In genomic region chr7:141465388-141466044, GRCm38 (mm10) we compare ENCODE assay signal across 9 mouse cellular contexts. TPM values are rescaled to one million over a fixed set of nuclear protein-coding genes. Genes with fewer than 3 reads are reported as not detected.
A peak's percentile ranks its signal among the peaks of the same experiment; 100 is the strongest.
DNase-seq lines count a peak whose midpoint lies in the region; ATAC-seq and TF ChIP-seq lines count a peak whose summit lies in the region.
"Had no signal": no experiment of that assay in that cellular context is flagged by ENCODE, and none has a peak within 500 bp of the region (broad histone marks: within the 10 kb centered on the region; RNA-seq: fewer than 3 reads in every experiment).

No protein-coding gene starts in this region.

- H3K36me3 ChIP-seq in liver, adult 2 months (ENCODE audit: control insufficient read depth, insufficient read depth, low read length), result peaks cover under 1% of the 10 kb centered on the region; the same call in 1 of the 2 replicates
- H3K36me3 ChIP-seq in heart, embryonic 14.5 days (ENCODE audit: control insufficient read depth, insufficient read depth, low read length), result peaks cover 13% of the 10 kb centered on the region
- H3K36me3 ChIP-seq in neural tube, embryonic 12.5 days, result peaks cover 14% of the 10 kb centered on the region

- peaks cover 18% of the 10 kb centered on the region for H3K4me1 ChIP-seq in liver, adult 2 months (ENCODE audit: control insufficient read depth, insufficient read depth, low read length)
- peaks cover 41 to 61% of the 10 kb centered on the region in 2 experiments for H3K4me1 ChIP-seq in heart, embryonic 14.5 days (ENCODE audit: control insufficient read depth in 2 of 2, insufficient read depth in 2 of 2, low read length in 2 of 2)
- H3K4me1 ChIP-seq in neural tube, embryonic 12.5 days, result peaks cover 37% of the 10 kb centered on the region

- no peak for TF ChIP-seq POLR2A in liver, adult 2 months (IDR thresholded peaks at IDR 0.05; ENCODE audit: extremely low read depth, insufficient read depth, low read length)

- H3K4me3 ChIP-seq in liver, adult 2 months (ENCODE audit: insufficient read depth, low read depth, low read length), result no peak overlapping the region
- peak overlapping the region in 1 of 2 experiments; percentile 25; a peak in 1 of 4 replicates for H3K4me3 ChIP-seq in heart, embryonic 14.5 days (ENCODE audit: control insufficient read depth in 1 of 2, insufficient read depth in 1 of 2, low read depth in 1 of 2, low read length in 2 of 2)
- H3K4me3 ChIP-seq in neural tube, embryonic 12.5 days, result no peak overlapping the region

- 57% methylated on average over 10 of the region's 10 CpGs for WGBS in liver, adult 2 months
- WGBS in heart, embryonic 14.5 days, result 60% methylated on average over 7 of the region's 10 CpGs
- 47% methylated on average over 7 of the region's 10 CpGs for WGBS in neural tube, embryonic 12.5 days

- H3K27ac ChIP-seq in liver, adult 2 months (replicated peaks; ENCODE audit: insufficient read depth, low read depth, low read length), result no peak overlapping the region
- peak overlapping the region; percentile 10 to 33; a peak in 2 of 4 replicates for H3K27ac ChIP-seq in heart, embryonic 14.5 days (replicated peaks in 1 of 2; ENCODE audit: control insufficient read depth in 1 of 2, insufficient read depth in 1 of 2, low read depth in 2 of 2, low read length in 2 of 2)
- no peak overlapping the region for H3K27ac ChIP-seq in neural tube, embryonic 12.5 days
- H3K27ac ChIP-seq: liver, embryonic 13.5 days had no signal

- no peaks in the 10 kb centered on the region for H3K27me3 ChIP-seq in liver, adult 2 months (ENCODE audit: control insufficient read depth, insufficient read depth, low read length)
- peaks cover 30% of the 10 kb centered on the region for H3K27me3 ChIP-seq in heart, embryonic 14.5 days (ENCODE audit: control insufficient read depth, insufficient read depth, low read length)
- peaks cover 64% of the 10 kb centered on the region for H3K27me3 ChIP-seq in neural tube, embryonic 12.5 days (replicated peaks)

- H3K9ac ChIP-seq in liver, adult 2 months (ENCODE audit: low read depth, low read length), result peak overlapping the region; percentile 13; the same call in 1 of the 2 replicates
- peak overlapping the region; percentile 65; the same call in 1 of the 2 replicates for H3K9ac ChIP-seq in heart, embryonic 14.5 days (ENCODE audit: low read length)
- H3K9ac ChIP-seq in neural tube, embryonic 12.5 days, result peak overlapping the region; percentile 29; the same call in 1 of the 2 replicates

- DNase-seq in adrenal gland, adult 8-10 months, result peak; percentile 28
- DNase-seq in adrenal gland, postnatal 14 days, result no peak
- DNase-seq in liver, adult 2 months (ENCODE audit: extremely low read depth, low read depth, low spot score), result no peak
- DNase-seq in liver, result no peak
- no peak for DNase-seq in left cerebral cortex, adult 9 months (ENCODE audit: low spot score in 2 of 2)
- DNase-seq in urinary bladder, postnatal 14 days (ENCODE audit: low spot score), result no peak
- DNase-seq: liver, embryonic 13.5 days had no signal

- peak overlapping the region; percentile 64 for H3K4me2 ChIP-seq in heart, embryonic 14.5 days (ENCODE audit: low read length)
- peak overlapping the region; percentile 38 for H3K4me2 ChIP-seq in neural tube, embryonic 12.5 days (replicated peaks)

- TF ChIP-seq CTCF in liver, adult 2 months (IDR thresholded peaks at IDR 0.05; ENCODE audit: low read depth, low read length), result no peak

- H3K79me2 ChIP-seq in liver, adult 2 months (ENCODE audit: control insufficient read depth, insufficient read depth, low read length), result 0 out of 2 replicates have a peak, but pooled peaks cover 6% of the 10 kb centered on the region

- no peaks in the 10 kb centered on the region for H3K9me3 ChIP-seq in heart, embryonic 14.5 days (ENCODE audit: control insufficient read depth, low read length)
- H3K9me3 ChIP-seq in neural tube, embryonic 12.5 days, result no peaks in the 10 kb centered on the region
- H3K9me3 ChIP-seq: liver, embryonic 13.5 days had no signal

- no peak for ATAC-seq in heart, embryonic 14.5 days (ENCODE audit: insufficient number of reproducible peaks, insufficient read depth, low FRiP score, low read depth)
- ATAC-seq in neural tube, embryonic 12.5 days (ENCODE audit: low FRiP score, low read depth), result no peak

RNA-seq across cellular contexts. Expression of gene Cd151, which starts 1.7 kb away (rescaled TPM):
- total RNA-seq in adrenal gland, adult 8-10 months (2022), result 100 to 1,000 TPM; 323 to 455 (median 409) TPM
- total RNA-seq in adrenal gland, postnatal 14 days (2021), result 199 and 204 TPM in 2 replicates
- total RNA-seq in liver, adult 2 months (2014; rRNA removed), result 51.9 and 52.7 TPM in 2 replicates
- polyA plus RNA-seq in liver, adult 2 months (2012; rRNA removed), result 92.8 and 103 TPM in 2 replicates
- polyA plus RNA-seq in heart, embryonic 14.5 days (2014; fragmentation: Nextera tagmentation; extraction: Ambion mirVana), result 77.5 and 115 TPM in 2 replicates
- 20.6 and 22.7 TPM in 2 replicates for polyA plus RNA-seq in neural tube, embryonic 12.5 days (2016; fragmentation: Nextera tagmentation; extraction: Ambion mirVana)

RNA-seq across cellular contexts. Expression of gene Cracr2b, which starts 4.6 kb away (rescaled TPM):
- total RNA-seq in adrenal gland, adult 8-10 months (2022), result 10 to 100 TPM; 11.7 to 21.1 (median 18.7) TPM
- total RNA-seq in adrenal gland, postnatal 14 days (2021), result 14.2 and 23.2 TPM in 2 replicates
- total RNA-seq in liver, adult 2 months (2014; rRNA removed), result 3.7 and 4.3 TPM in 2 replicates
- polyA plus RNA-seq in liver, adult 2 months (2012; rRNA removed), result 4.7 and 8.7 TPM in 2 replicates
- polyA plus RNA-seq in heart, embryonic 14.5 days (2014; fragmentation: Nextera tagmentation; extraction: Ambion mirVana), result 20.4 and 25.6 TPM in 2 replicates
- 6.7 and 7.6 TPM in 2 replicates for polyA plus RNA-seq in neural tube, embryonic 12.5 days (2016; fragmentation: Nextera tagmentation; extraction: Ambion mirVana)

RNA-seq across cellular contexts. Expression of gene Polr2l, which starts 9.4 kb away (rescaled TPM):
- total RNA-seq in adrenal gland, adult 8-10 months (2022), result 100 to 1,000 TPM in 3 of 4 experiments, 10 to 100 TPM in 1; 99.4 to 147 (median 129) TPM
- total RNA-seq in adrenal gland, postnatal 14 days (2021), result 74.5 TPM in 2 replicates
- 41.1 and 43.3 TPM in 2 replicates for total RNA-seq in liver, adult 2 months (2014; rRNA removed)
- 42.8 and 45.7 TPM in 2 replicates for polyA plus RNA-seq in liver, adult 2 months (2012; rRNA removed)
- 73.2 and 78.0 TPM in 2 replicates for polyA plus RNA-seq in heart, embryonic 14.5 days (2014; fragmentation: Nextera tagmentation; extraction: Ambion mirVana)
- polyA plus RNA-seq in neural tube, embryonic 12.5 days (2016; fragmentation: Nextera tagmentation; extraction: Ambion mirVana), result 73.5 and 80.6 TPM in 2 replicates

RNA-seq across cellular contexts. Expression of gene Tspan4, which starts 9.5 kb away (rescaled TPM):
- 100 to 1,000 TPM in 2 of 4 experiments, 10 to 100 TPM in 2; 89.1 to 191 (median 124) TPM for total RNA-seq in adrenal gland, adult 8-10 months (2022)
- 49.4 and 58.4 TPM in 2 replicates for total RNA-seq in adrenal gland, postnatal 14 days (2021)
- 66.9 and 67.1 TPM in 2 replicates for total RNA-seq in liver, adult 2 months (2014; rRNA removed)
- polyA plus RNA-seq in liver, adult 2 months (2012; rRNA removed), result 78.1 and 135 TPM in 2 replicates
- 61.5 and 65.0 TPM in 2 replicates for polyA plus RNA-seq in heart, embryonic 14.5 days (2014; fragmentation: Nextera tagmentation; extraction: Ambion mirVana)
- 34.2 and 37.1 TPM in 2 replicates for polyA plus RNA-seq in neural tube, embryonic 12.5 days (2016; fragmentation: Nextera tagmentation; extraction: Ambion mirVana)

RNA-seq across cellular contexts. Expression of gene Pnpla2, which starts 10.5 kb away (rescaled TPM):
- total RNA-seq in adrenal gland, adult 8-10 months (2022), result 100 to 1,000 TPM; 256 to 532 (median 452) TPM
- 1,289 and 1,648 TPM in 2 replicates for total RNA-seq in adrenal gland, postnatal 14 days (2021)
- 22.6 and 31.7 TPM in 2 replicates for total RNA-seq in liver, adult 2 months (2014; rRNA removed)
- polyA plus RNA-seq in liver, adult 2 months (2012; rRNA removed), result 83.7 and 84.8 TPM in 2 replicates
- 48.7 and 49.0 TPM in 2 replicates for polyA plus RNA-seq in heart, embryonic 14.5 days (2014; fragmentation: Nextera tagmentation; extraction: Ambion mirVana)
- polyA plus RNA-seq in neural tube, embryonic 12.5 days (2016; fragmentation: Nextera tagmentation; extraction: Ambion mirVana), result 15.8 and 16.5 TPM in 2 replicates

Comparison
In these comparisons a context has a peak if more than half of its experiments do, and no peak if none do; other contexts are left out.
1. H3K27ac ChIP-seq: peak in heart, embryonic 14.5 days (2 of 2); none in liver, adult 2 months (single experiment) and neural tube, embryonic 12.5 days (single experiment).
2. H3K9ac ChIP-seq: peak in every context shown above with its lines; median percentile 65 in heart, embryonic 14.5 days; 29 in neural tube, embryonic 12.5 days; 13 in liver, adult 2 months.